7 mouse cellular contexts compared by ENCODE assay signal in genomic region chr19:44835931-44836861, GRCm38 (mm10).
DNase-seq lines count a peak whose midpoint lies in the region; ATAC-seq lines count a peak whose summit lies in the region.

No protein-coding gene starts in this region.

- ATAC-seq in hematopoietic stem cell, adult 5-6 weeks (replicated peaks in 1 of 2; ENCODE audit: insufficient read depth in 1 of 2, low FRiP score in 2 of 2, low TSS enrichment in 1 of 2, low read depth in 1 of 2, poor library complexity in 2 of 2, severe bottlenecking in 2 of 2): peak; percentile 22 to 48; a peak in 2 of 4 replicates
- ATAC-seq in megakaryocyte, adult 5-6 weeks (ENCODE audit: poor library complexity, severe bottlenecking): peak; percentile 35; the same call in 1 of the 2 replicates

- intact Hi-C loops in left cerebral cortex, postnatal 36 days (cut with DNase I): loop anchor here (5.0 kb wide), 1 partner anchor 94 kb away; no protein-coding TSS in a partner anchor

- DNase-seq in left cerebral cortex, postnatal 36 days (ENCODE audit: low spot score in 2 of 2): peak; percentile 6 to 7
- DNase-seq in left cerebral cortex, adult 9 months (ENCODE audit: low spot score in 2 of 2): no peak
- peak; percentile 64 for DNase-seq in embryo, embryonic 9.5 days (ENCODE audit: extremely low spot score)
- DNase-seq in yolk sac, embryonic 10.5 days (ENCODE audit: low spot score): peak; percentile 57
- DNase-seq in adipocyte (ENCODE audit: low spot score): no peak

Comparison
In these comparisons a context has a peak if more than half of its experiments do, and no peak if none do; other contexts are left out.
1. DNase-seq: peak in left cerebral cortex, postnatal 36 days (2 of 2), embryo, embryonic 9.5 days (single experiment) and yolk sac, embryonic 10.5 days (single experiment); none in left cerebral cortex, adult 9 months (0 of 2) and adipocyte (single experiment).